Mouse (Mus musculus): ENCODE results near the gene Klc3. TPM values are rescaled to one million over a fixed set of nuclear protein-coding genes. Genes with fewer than 3 reads are reported as not detected.

Gene Klc3
- polyA plus RNA-seq (2015; fragmentation: Nextera tagmentation; extraction: Ambion mirVana): 1.6 TPM in 2 replicates

DNA sequence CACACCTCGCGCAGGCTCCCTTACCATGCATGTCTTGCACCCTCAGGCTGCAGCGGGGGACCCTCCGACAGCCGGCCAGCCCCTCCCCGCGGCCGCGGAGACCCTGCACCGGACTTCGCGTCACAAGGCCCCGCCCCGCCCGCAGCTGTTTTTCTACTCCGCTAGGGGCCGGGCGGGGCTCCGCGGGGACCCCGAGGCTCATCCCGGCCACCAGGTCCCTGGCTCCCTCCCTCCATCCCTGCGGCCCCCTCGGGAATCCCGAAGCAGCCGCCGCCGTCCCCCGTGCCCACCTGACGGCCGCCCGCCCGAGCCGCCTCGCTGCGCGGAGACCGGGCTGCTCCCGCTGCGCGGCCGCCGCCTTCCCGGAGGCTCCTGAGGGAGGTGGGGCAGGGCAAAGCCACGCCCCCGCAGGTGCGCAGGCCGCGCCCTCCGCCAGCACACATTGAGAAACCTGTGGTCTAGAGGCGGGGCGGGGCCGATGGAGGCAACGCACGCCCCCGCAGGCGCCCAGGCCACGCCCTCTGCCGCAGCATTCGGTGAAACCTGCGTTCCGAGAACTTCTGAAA is at the start of gene Klc3:
TSS of gene Klc3 (minus strand) at position 374 of the 566 bp plus-strand sequence.
- Histone ChIP-seq H3K27me3 (replicated peaks; ENCODE audit: control insufficient read depth, insufficient read depth, low read length) (peaks cover 35% of the 10 kb centered on the region), H3K27ac (ENCODE audit: low read depth, low read length) (no peak within 1 kb of the TSS), H3K4me3 (ENCODE audit: low read depth, low read length) (peak within 1 kb of the TSS; percentile 59), H3K36me3 (ENCODE audit: control insufficient read depth, insufficient read depth) (no peaks in the 10 kb centered on the region), H3K4me1 (replicated peaks; ENCODE audit: control insufficient read depth, insufficient read depth, low read length) (0 out of 2 replicates have a peak, but pooled peaks cover 6% of the 10 kb centered on the region), H3K4me2 (replicated peaks; ENCODE audit: low read depth) (peak within 1 kb of the TSS; percentile 97), H3K9ac (ENCODE audit: low read depth, low read length) (peak within 1 kb of the TSS; percentile 51), H3K9me3 (ENCODE audit: control insufficient read depth) (no peaks in the 10 kb centered on the region)
- under 1% methylated on average over 62 of the region's 62 CpGs for WGBS
- ATAC-seq: peak; percentile 83
- TF ChIP-seq CTCF (IDR thresholded peaks at IDR 0.05; ENCODE audit: low read depth): no peak

DNA sequence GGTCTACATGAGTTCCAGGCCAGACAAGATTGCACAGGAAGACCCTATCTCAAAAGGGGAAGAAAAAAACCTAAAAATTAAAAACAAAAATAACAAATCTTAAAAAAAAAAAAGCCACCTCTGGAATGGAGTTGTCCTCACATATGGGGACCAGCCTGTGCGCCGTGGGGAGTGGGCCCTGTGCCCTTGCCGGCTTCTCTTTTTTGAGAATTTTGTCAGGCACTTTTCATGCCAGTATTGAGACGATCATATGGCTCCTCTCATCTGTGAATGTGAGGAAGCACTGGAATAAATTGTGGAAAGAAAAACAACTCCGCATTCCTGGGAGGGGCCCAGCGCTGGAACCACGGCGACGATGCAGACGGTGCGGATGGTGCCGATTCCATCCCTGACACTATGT is 45.3 kb upstream of the Klc3 start:
- Histone ChIP-seq H3K9ac (ENCODE audit: low read depth, low read length) (no peak overlapping the region), H3K36me3 (ENCODE audit: control insufficient read depth, insufficient read depth) (peaks cover 58% of the 10 kb centered on the region), H3K27me3 (replicated peaks; ENCODE audit: control insufficient read depth, insufficient read depth, low read length) (no peaks in the 10 kb centered on the region), H3K4me1 (replicated peaks; ENCODE audit: control insufficient read depth, insufficient read depth, low read length) (no peaks in the 10 kb centered on the region), H3K27ac (ENCODE audit: low read depth, low read length) (no peak overlapping the region), H3K4me3 (ENCODE audit: low read depth, low read length) (no peak overlapping the region), H3K9me3 (ENCODE audit: control insufficient read depth) (no peaks in the 10 kb centered on the region), H3K4me2 (replicated peaks; ENCODE audit: low read depth) (no peak overlapping the region)
- TF ChIP-seq CTCF (IDR thresholded peaks at IDR 0.05; ENCODE audit: low read depth): no peak
- no peak for ATAC-seq
- WGBS: 89% methylated on average over 12 of the region's 12 CpGs

DNA sequence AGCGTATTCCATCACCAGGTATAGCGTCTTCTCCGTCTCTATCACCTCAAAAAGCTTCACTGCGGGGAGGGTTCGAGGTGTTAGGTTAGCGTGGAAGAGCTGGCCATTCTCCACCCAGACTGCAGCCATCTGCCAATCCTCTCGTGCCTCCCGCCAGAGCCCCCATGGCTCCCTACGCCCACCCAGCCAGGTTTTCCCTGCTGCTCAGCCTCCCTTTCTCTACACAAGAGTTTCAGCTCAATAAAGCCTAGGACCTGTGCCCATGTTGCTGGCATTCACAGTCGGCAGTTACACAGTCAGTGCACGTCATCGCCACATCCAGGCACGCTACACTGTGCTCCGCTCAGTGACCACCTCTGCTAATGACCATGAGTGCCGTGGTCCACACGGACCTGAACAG is 43.8 kb upstream of the Klc3 start:
- H3K27me3 ChIP-seq (replicated peaks; ENCODE audit: control insufficient read depth, insufficient read depth, low read length): no peaks in the 10 kb centered on the region
- H3K4me3 ChIP-seq (ENCODE audit: low read depth, low read length): no peak overlapping the region
- no peak overlapping the region for H3K4me2 ChIP-seq (replicated peaks; ENCODE audit: low read depth)
- H3K4me1 ChIP-seq (replicated peaks; ENCODE audit: control insufficient read depth, insufficient read depth, low read length): no peaks in the 10 kb centered on the region
- 95% methylated on average over 15 of the region's 16 CpGs for WGBS
- no peak for ATAC-seq
- no peaks in the 10 kb centered on the region for H3K9me3 ChIP-seq (ENCODE audit: control insufficient read depth)
- no peak overlapping the region for H3K9ac ChIP-seq (ENCODE audit: low read depth, low read length)
- no peak overlapping the region for H3K27ac ChIP-seq (ENCODE audit: low read depth, low read length)
- peaks cover 66% of the 10 kb centered on the region for H3K36me3 ChIP-seq (ENCODE audit: control insufficient read depth, insufficient read depth)
- no peak for TF ChIP-seq CTCF (IDR thresholded peaks at IDR 0.05; ENCODE audit: low read depth)

DNA sequence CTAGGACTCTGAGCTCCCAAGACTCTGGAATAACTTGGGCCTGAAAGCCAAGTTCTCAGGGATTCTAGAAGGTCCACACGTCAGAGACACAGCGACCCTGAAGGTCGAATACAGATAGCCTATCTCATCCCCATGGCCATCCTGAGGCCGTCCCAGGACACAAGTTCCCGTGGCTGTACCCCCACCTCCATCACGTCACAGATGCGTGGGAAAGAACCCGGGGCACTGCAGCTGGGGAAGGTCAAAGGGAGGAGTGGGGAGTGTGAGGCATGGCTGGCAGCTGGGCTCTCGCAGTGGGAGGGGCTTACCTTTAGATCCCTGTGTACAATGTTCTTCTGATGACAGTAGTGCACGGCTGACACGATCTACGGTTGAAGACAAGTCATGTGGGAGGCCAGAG is 40.9 kb upstream of the Klc3 start:
- Histone ChIP-seq H3K36me3 (ENCODE audit: control insufficient read depth, insufficient read depth) (peaks cover 74% of the 10 kb centered on the region), H3K4me2 (replicated peaks; ENCODE audit: low read depth) (no peak overlapping the region), H3K9me3 (ENCODE audit: control insufficient read depth) (no peaks in the 10 kb centered on the region), H3K4me1 (replicated peaks; ENCODE audit: control insufficient read depth, insufficient read depth, low read length) (no peaks in the 10 kb centered on the region), H3K9ac (ENCODE audit: low read depth, low read length) (no peak overlapping the region), H3K27ac (ENCODE audit: low read depth, low read length) (no peak overlapping the region), H3K4me3 (ENCODE audit: low read depth, low read length) (no peak overlapping the region), H3K27me3 (replicated peaks; ENCODE audit: control insufficient read depth, insufficient read depth, low read length) (no peaks in the 10 kb centered on the region)
- WGBS: 87% methylated on average over 12 of the region's 12 CpGs
- TF ChIP-seq CTCF (IDR thresholded peaks at IDR 0.05; ENCODE audit: low read depth): no peak
- ATAC-seq: no peak

DNA sequence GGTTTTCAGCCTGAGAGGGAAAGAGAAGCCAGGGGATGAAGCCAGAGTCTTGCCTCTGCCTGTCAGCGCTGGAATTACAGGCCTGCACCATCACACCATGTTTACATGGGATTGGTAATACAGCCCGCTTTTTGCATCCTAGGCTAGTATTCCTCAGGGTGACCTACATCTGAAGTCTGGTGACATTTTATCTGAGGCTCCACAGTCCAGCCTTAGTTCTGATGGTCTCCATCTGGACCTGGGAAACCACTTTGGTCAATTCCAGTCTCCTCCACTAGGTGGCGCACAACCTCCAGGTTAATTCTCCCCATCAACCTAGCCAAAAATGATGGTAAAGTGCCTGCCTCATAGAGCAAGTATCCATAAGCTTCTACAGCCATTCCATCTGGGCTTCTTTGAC is 39.4 kb upstream of the Klc3 start:
- Histone ChIP-seq H3K9me3 (ENCODE audit: control insufficient read depth) (no peaks in the 10 kb centered on the region), H3K4me2 (replicated peaks; ENCODE audit: low read depth) (no peak overlapping the region), H3K36me3 (ENCODE audit: control insufficient read depth, insufficient read depth) (peaks cover 72% of the 10 kb centered on the region), H3K27me3 (replicated peaks; ENCODE audit: control insufficient read depth, insufficient read depth, low read length) (no peaks in the 10 kb centered on the region), H3K27ac (ENCODE audit: low read depth, low read length) (no peak overlapping the region), H3K9ac (ENCODE audit: low read depth, low read length) (no peak overlapping the region), H3K4me3 (ENCODE audit: low read depth, low read length) (no peak overlapping the region), H3K4me1 (replicated peaks; ENCODE audit: control insufficient read depth, insufficient read depth, low read length) (no peaks in the 10 kb centered on the region)
- WGBS: 38% methylated on average over 3 of the region's 3 CpGs
- TF ChIP-seq CTCF (IDR thresholded peaks at IDR 0.05; ENCODE audit: low read depth): peak; percentile 91
- no peak for ATAC-seq

DNA sequence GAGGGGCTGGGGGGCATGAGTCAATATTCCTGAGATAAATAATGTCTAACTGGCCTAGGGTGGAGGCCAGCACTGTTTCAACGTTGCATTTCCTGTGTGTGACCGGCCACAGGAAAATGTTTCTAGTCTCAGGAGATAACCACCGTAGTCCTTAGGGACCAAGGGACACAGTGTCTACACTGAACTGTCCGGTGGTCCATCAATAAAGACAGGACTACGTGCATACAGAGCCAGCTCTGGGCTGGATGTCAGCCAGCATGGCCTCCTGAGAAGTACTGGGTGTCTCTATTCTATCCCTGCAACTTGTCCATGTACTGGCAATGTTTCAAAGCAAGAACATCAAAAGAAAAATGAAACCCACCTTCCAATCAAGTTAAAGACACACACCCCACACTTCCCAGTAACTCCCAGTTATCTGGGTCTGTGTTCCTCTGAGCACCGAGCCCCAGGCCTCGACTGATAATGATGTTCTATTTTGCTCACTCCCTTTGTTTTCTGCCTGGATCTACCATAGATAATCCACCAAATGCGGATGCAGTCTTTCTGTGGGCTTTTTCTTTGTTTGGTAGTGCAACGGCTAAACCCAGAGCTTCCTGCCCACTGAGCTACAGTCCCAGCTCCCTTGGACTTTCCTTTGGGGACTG is 37.7 kb upstream of the Klc3 start:
- H3K27ac ChIP-seq (ENCODE audit: low read depth, low read length): no peak overlapping the region
- H3K9ac ChIP-seq (ENCODE audit: low read depth, low read length): no peak overlapping the region
- H3K4me1 ChIP-seq (replicated peaks; ENCODE audit: control insufficient read depth, insufficient read depth, low read length): no peaks in the 10 kb centered on the region
- WGBS: 84% methylated on average over 9 of the region's 9 CpGs
- no peak for ATAC-seq
- TF ChIP-seq CTCF (IDR thresholded peaks at IDR 0.05; ENCODE audit: low read depth): no peak
- H3K4me2 ChIP-seq (replicated peaks; ENCODE audit: low read depth): no peak overlapping the region
- no peak overlapping the region for H3K4me3 ChIP-seq (ENCODE audit: low read depth, low read length)
- H3K36me3 ChIP-seq (ENCODE audit: control insufficient read depth, insufficient read depth): peaks cover 73% of the 10 kb centered on the region
- no peaks in the 10 kb centered on the region for H3K27me3 ChIP-seq (replicated peaks; ENCODE audit: control insufficient read depth, insufficient read depth, low read length)
- H3K9me3 ChIP-seq (ENCODE audit: control insufficient read depth): no peaks in the 10 kb centered on the region
